Mouse (Mus musculus): ENCODE measurements at regions not wholly inside any gene's neighbourhood (a gene's known extent, or its start where the extent isn't known, plus 50 kb on each side); places are given as distances from the start of the nearest gene placed in this dataset.

- in situ Hi-C loops (cut with MboI; ENCODE audit: low pct_unique_long_range_greater_than_20kb in 1 of 2, low sequenced_read_pairs in 2 of 2, unreplicated experiment in 1 of 2): no loop called here
Measured at GRCm38 (mm10) chr1:88578231-88578620, 68.4 kb upstream of the Glrp1 start.

- in situ Hi-C loops (cut with MboI; ENCODE audit: low pct_unique_long_range_greater_than_20kb in 1 of 2, low sequenced_read_pairs in 2 of 2, unreplicated experiment in 1 of 2): no loop called here
Measured at GRCm38 (mm10) chr1:88577498-88578230, 67.8 kb upstream of the Glrp1 start.

- in situ Hi-C loops (cut with MboI; ENCODE audit: low pct_unique_long_range_greater_than_20kb in 1 of 2, low sequenced_read_pairs in 2 of 2, unreplicated experiment in 1 of 2): no loop called here
Measured at GRCm38 (mm10) chr1:88575917-88576669, 66.2 kb upstream of the Glrp1 start.

GRCm38 (mm10) chr1:88575291-88575690, 65.4 kb upstream of the Glrp1 start:
- in situ Hi-C loops (cut with MboI; ENCODE audit: low pct_unique_long_range_greater_than_20kb in 1 of 2, low sequenced_read_pairs in 2 of 2, unreplicated experiment in 1 of 2): no loop called here

- in situ Hi-C loops (cut with MboI; ENCODE audit: low pct_unique_long_range_greater_than_20kb in 1 of 2, low sequenced_read_pairs in 2 of 2, unreplicated experiment in 1 of 2): no loop called here
Measured at GRCm38 (mm10) chr1:88572161-88572560, 62.3 kb upstream of the Glrp1 start.

- in situ Hi-C loops (cut with MboI; ENCODE audit: low pct_unique_long_range_greater_than_20kb in 1 of 2, low sequenced_read_pairs in 2 of 2, unreplicated experiment in 1 of 2): loop anchor here in 1 of 2 experiments (10.0 kb wide), 1 partner anchor 124 kb away; no protein-coding TSS in a partner anchor
Measured at GRCm38 (mm10) chr1:88568447-88569053, 58.7 kb upstream of the Glrp1 start.

- in situ Hi-C loops (cut with MboI; ENCODE audit: low pct_unique_long_range_greater_than_20kb in 1 of 2, low sequenced_read_pairs in 2 of 2, unreplicated experiment in 1 of 2): loop anchor here in 1 of 2 experiments (10.0 kb wide), 1 partner anchor 122 kb away; no protein-coding TSS in a partner anchor
Measured at GRCm38 (mm10) chr1:88567198-88567597, 57.3 kb upstream of the Glrp1 start.

- in situ Hi-C loops (cut with MboI; ENCODE audit: low pct_unique_long_range_greater_than_20kb in 1 of 2, low sequenced_read_pairs in 2 of 2, unreplicated experiment in 1 of 2): loop anchor here in 1 of 2 experiments (10.0 kb wide), 1 partner anchor 122 kb away; no protein-coding TSS in a partner anchor
Measured at GRCm38 (mm10) chr1:88566426-88566825, 56.6 kb upstream of the Glrp1 start.

- in situ Hi-C loops (cut with MboI; ENCODE audit: low pct_unique_long_range_greater_than_20kb in 1 of 2, low sequenced_read_pairs in 2 of 2, unreplicated experiment in 1 of 2): loop anchor here (5.0 to 10.0 kb wide), 2 partner anchors 120 to 142 kb away; no protein-coding TSS in a partner anchor
Measured at GRCm38 (mm10) chr1:88564825-88565224, 55.0 kb upstream of the Glrp1 start.

- in situ Hi-C loops (cut with MboI; ENCODE audit: low pct_unique_long_range_greater_than_20kb in 1 of 2, low sequenced_read_pairs in 2 of 2, unreplicated experiment in 1 of 2): loop anchor here (5.0 to 10.0 kb wide), 2 partner anchors 118 to 145 kb away; no protein-coding TSS in a partner anchor
Measured at GRCm38 (mm10) chr1:88562361-88562760, 52.5 kb upstream of the Glrp1 start.

- in situ Hi-C loops (cut with MboI; ENCODE audit: low pct_unique_long_range_greater_than_20kb in 1 of 2, low sequenced_read_pairs in 2 of 2, unreplicated experiment in 1 of 2): loop anchor here (5.0 to 10.0 kb wide), 2 partner anchors 116 to 147 kb away; no protein-coding TSS in a partner anchor
Measured at GRCm38 (mm10) chr1:88560771-88561170, 50.9 kb upstream of the Glrp1 start.

Data from mouse embryonic stem cell (cell line).